Mouse (Mus musculus): ENCODE data around the gene Zfp36. TPM values are rescaled to one million over a fixed set of nuclear protein-coding genes. Genes with fewer than 3 reads are reported as not detected.

The Zfp36 gene
- total and polyA plus RNA-seq, 3 experiments: 19.4 to 28.2 (median 26.3) TPM

DNA sequence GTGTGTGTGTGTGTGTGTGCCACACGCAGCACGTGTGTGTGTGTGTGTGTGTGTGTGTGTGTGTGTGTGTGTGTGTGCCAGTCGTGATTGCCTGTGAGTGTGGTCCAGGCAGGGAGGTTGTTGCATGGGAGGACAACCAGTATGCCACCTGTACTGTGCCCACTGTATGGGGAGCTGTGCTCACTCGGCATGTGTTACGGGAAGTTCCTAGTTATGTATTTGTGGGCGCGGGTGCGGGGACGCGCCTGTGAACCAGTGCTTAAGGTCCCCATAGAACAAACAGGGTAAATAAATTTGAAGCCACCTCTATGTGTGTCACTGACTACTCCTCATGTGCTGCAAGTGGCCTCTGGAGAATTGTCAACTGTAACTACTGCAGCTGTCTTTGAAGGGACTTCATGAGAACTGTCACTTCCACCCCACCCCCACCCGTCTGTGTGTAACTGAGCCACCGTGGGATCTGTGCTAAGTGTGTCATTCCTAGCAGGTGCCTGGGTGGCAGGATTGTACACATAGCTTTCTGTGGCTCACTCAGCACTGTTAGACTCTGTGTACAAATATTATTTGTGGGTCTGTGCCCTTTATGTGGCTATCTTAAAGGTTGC is 2.4 kb upstream of the Zfp36 start:
- Histone ChIP-seq H3K9ac (ENCODE audit: low read depth, low read length) (peak overlapping the region; percentile 58), H3K36me3 (ENCODE audit: control insufficient read depth, insufficient read depth, low read length) (0 out of 2 replicates have a peak, but pooled peaks cover 5% of the 10 kb centered on the region), H3K27ac (peak overlapping the region; percentile 93), H3K27me3 (ENCODE audit: control insufficient read depth, insufficient read depth, low read length) (no peaks in the 10 kb centered on the region), H3K4me3 (no peak overlapping the region), H3K79me2 (replicated peaks; ENCODE audit: control insufficient read depth, insufficient read depth, low read length) (no peaks in the 10 kb centered on the region; the same call in 1 of the 2 replicates), H3K4me1 (ENCODE audit: control insufficient read depth, insufficient read depth, low read length) (peaks cover 19% of the 10 kb centered on the region)
- intact Hi-C loops (cut with DNase I): loop anchor here (5.0 kb wide), 1 partner anchor 430 kb away; no protein-coding TSS in a partner anchor
- WGBS: 7% methylated on average over 10 of the region's 12 CpGs
- DNase-seq: no peak
- TF ChIP-seq POLR2A (IDR thresholded peaks at IDR 0.05; ENCODE audit: insufficient read depth, low read depth, low read length) (no peak), CTCF (IDR thresholded peaks at IDR 0.05) (no peak), EP300 (IDR thresholded peaks at IDR 0.05; ENCODE audit: insufficient read depth, low read depth, low read length) (no peak; the same call in 1 of the 2 replicates)

DNA sequence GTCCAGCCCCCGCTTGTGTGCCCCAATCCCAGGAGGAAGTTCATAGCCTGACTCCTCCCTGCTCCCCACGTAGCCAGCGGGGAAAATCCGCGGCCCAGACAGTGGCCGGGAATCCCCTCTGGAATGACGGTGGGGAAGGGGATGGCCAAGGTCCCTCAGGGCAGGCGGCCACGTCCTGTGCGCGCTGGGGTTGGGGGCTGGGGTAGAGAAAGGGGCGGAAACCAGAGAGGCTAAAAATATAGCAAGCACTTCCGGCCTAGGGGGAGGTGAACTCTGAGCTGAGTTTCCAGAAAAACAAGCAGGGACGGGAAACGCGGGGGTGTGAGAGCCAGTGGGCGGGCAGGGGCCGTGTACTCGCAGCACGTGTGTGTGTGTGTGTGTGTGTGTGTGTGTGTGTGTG is 1.9 kb upstream of the Zfp36 start:
- under 1% methylated on average over 19 of the region's 20 CpGs for WGBS
- intact Hi-C loops (cut with DNase I): loop anchor here (5.0 kb wide), 1 partner anchor 430 kb away; no protein-coding TSS in a partner anchor
- H3K4me1 ChIP-seq (ENCODE audit: control insufficient read depth, insufficient read depth, low read length): peaks cover 19% of the 10 kb centered on the region

DNA sequence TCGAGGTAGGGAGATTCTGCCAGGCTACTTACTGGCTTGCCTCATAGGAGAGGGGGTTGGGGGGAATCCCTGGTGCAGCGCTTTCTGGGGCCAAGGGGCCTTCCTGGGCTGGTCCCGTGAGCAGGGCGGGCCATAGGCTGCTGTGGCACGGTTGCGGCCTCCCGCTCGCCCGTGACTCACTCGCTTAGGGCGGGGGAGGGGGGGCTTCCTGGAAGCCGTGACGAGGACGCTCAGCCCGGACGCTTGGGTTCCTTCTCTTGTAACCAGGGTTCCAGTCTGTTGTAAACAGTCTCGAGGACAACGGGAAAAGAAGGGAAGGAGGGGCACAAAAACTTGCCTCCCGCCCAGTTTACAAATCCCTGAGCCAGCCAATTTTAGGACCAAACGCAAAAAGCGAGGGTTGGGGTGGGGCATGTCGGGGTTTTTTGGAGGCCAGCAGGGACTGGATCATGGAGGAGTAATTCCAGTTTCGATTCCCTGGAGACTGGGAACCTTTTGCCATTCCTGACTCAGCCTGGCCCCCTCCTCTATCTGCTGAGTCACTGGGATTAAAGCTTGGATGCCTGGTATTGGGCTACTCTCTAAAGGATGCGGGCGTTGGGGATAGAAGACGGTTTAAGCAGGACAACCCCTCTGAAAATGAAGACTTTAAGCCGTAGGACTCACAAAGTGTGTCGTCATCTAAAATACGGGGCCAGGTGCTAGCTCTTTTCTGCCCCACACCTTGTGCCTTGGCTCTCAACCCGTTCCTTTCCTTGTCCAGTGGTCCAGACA is 1.2 kb upstream of the Zfp36 start:
- peak; percentile 89 to 94 for DNase-seq
- H3K36me3 ChIP-seq (ENCODE audit: control insufficient read depth, insufficient read depth, low read length): peaks cover 5% of the 10 kb centered on the region; the same call in 1 of the 2 replicates
- H3K9ac ChIP-seq (ENCODE audit: low read depth, low read length): peak overlapping the region; percentile 76
- H3K27ac ChIP-seq: peak overlapping the region; percentile 93
- H3K4me1 ChIP-seq (ENCODE audit: control insufficient read depth, insufficient read depth, low read length): peaks cover 19% of the 10 kb centered on the region
- intact Hi-C loops (cut with DNase I): loop anchor here (5.0 kb wide), 1 partner anchor 431 kb away; no protein-coding TSS in a partner anchor
- TF ChIP-seq EP300 (IDR thresholded peaks at IDR 0.05; ENCODE audit: insufficient read depth, low read depth, low read length) (0 out of 2 replicates have a peak, but pooled peaks have one; percentile 63), POLR2A (IDR thresholded peaks at IDR 0.05; ENCODE audit: insufficient read depth, low read depth, low read length) (peak; percentile 66), CTCF (IDR thresholded peaks at IDR 0.05) (no peak)
- no peaks in the 10 kb centered on the region; the same call in 1 of the 2 replicates for H3K79me2 ChIP-seq (replicated peaks; ENCODE audit: control insufficient read depth, insufficient read depth, low read length)
- WGBS: under 1% methylated on average over 30 of the region's 30 CpGs
- H3K4me3 ChIP-seq: peak overlapping the region; percentile 58
- H3K27me3 ChIP-seq (ENCODE audit: control insufficient read depth, insufficient read depth, low read length): no peaks in the 10 kb centered on the region

More for the DNA sequence above, 1.9 kb upstream of the Zfp36 start:
- peak; percentile 60 for TF ChIP-seq POLR2A (IDR thresholded peaks at IDR 0.05; ENCODE audit: insufficient read depth, low read depth, low read length)
- peak; percentile 83; the same call in 1 of the 2 replicates for TF ChIP-seq EP300 (IDR thresholded peaks at IDR 0.05; ENCODE audit: insufficient read depth, low read depth, low read length)
- no peak for TF ChIP-seq CTCF (IDR thresholded peaks at IDR 0.05)
- Histone ChIP-seq H3K27ac (peak overlapping the region; percentile 93), H3K4me3 (peak overlapping the region; percentile 58), H3K79me2 (replicated peaks; ENCODE audit: control insufficient read depth, insufficient read depth, low read length) (no peaks in the 10 kb centered on the region; the same call in 1 of the 2 replicates), H3K9ac (ENCODE audit: low read depth, low read length) (peak overlapping the region; percentile 76), H3K27me3 (ENCODE audit: control insufficient read depth, insufficient read depth, low read length) (no peaks in the 10 kb centered on the region), H3K36me3 (ENCODE audit: control insufficient read depth, insufficient read depth, low read length) (peaks cover 5% of the 10 kb centered on the region; the same call in 1 of the 2 replicates)
- peak; percentile 89 to 93 for DNase-seq

DNA sequence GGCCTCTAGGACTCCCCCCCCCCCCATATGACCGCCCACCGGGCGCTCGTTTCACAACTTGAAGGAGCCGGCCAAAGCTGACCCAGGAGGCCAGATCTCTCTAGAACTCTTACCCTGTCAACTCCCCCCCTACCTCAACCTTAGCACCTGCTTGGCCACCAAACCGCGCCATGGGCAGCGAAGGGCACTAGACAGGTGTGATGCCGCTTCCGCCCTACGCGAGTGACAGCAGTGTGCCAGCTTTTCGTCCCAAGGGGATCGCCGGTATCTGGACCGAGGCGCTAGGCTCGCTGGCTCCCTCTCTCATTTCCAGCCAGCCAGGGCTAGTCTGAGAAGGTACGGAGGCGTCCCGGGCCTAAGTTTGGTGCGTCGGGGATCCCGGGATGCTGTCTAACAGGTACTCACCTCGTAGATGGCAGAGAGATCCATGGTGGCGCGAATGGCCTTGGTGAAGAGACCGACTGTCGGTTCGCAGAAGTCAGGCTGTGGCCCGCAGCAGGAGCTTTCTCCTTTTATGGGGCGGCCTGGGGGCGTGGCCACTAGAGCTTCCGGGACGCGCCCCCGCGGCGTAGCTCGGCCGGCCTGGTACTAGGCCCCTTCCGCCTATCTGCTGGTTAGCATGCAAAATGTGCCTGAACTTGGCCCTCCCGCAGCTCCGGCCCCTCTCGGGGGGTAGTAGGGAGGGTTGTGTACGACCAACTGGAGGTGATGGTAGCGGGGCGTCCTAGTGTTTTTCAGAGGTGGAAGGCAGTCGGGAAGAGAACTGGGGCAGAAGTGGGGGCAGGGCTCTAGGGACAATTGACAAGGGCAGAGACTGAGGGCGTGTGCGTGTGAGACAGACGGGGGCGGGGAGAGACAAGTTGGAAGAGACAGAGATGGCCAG is 1.0 kb downstream of the Zfp36 start:
- intact Hi-C loops (cut with DNase I): no loop called here
- DNase-seq: peak; percentile 98
- Histone ChIP-seq H3K4me1 (ENCODE audit: control insufficient read depth, insufficient read depth, low read length) (peaks cover 21% of the 10 kb centered on the region), H3K79me2 (replicated peaks; ENCODE audit: control insufficient read depth, insufficient read depth, low read length) (no peaks in the 10 kb centered on the region; the same call in 1 of the 2 replicates), H3K9ac (ENCODE audit: low read depth, low read length) (peak overlapping the region; percentile 97), H3K36me3 (ENCODE audit: control insufficient read depth, insufficient read depth, low read length) (peaks cover 5% of the 10 kb centered on the region; the same call in 1 of the 2 replicates), H3K27me3 (ENCODE audit: control insufficient read depth, insufficient read depth, low read length) (no peaks in the 10 kb centered on the region), H3K4me3 (peak overlapping the region; percentile 88), H3K27ac (peak overlapping the region; percentile 93)
- no peak for TF ChIP-seq CTCF (IDR thresholded peaks at IDR 0.05)
- 0 out of 2 replicates have a peak, but pooled peaks have one; percentile 29 for TF ChIP-seq EP300 (IDR thresholded peaks at IDR 0.05; ENCODE audit: insufficient read depth, low read depth, low read length)
- peak; percentile 100 for TF ChIP-seq POLR2A (IDR thresholded peaks at IDR 0.05; ENCODE audit: insufficient read depth, low read depth, low read length)
- under 1% methylated on average over 53 of the region's 53 CpGs for WGBS

DNA sequence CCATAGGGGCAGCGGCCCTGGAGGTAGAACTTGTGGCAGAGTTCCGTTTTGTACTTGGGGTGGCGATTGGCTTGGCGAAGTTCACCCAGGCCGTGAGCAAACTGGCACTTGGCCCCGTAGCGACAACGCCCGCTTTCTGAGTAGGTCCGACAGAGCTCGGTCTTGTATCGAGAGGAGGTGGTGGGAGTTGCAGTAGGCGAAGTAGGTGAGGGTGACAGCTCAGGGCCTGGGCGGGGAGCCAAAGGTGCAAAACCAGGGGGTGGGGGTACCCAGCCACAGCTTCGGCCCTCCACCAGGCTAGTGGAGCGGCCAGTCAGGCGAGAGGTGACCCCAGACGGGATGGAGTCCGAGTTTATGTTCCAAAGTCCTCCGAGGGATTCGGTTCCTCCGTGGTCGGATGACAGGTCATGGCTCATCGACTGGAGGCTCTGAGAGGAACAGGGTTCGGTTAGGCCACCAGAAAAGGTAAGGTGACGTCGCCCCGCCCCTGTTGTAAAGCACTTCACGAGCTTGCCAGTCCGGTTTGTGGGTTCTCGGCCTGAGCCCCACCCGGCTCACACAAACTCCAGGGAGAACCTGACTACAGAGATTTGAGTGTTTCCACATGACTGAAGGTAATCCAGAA is 1.9 kb downstream of the Zfp36 start:
- H3K27me3 ChIP-seq (ENCODE audit: control insufficient read depth, insufficient read depth, low read length): no peaks in the 10 kb centered on the region
- peak; percentile 44 for TF ChIP-seq POLR2A (IDR thresholded peaks at IDR 0.05; ENCODE audit: insufficient read depth, low read depth, low read length)
- no peak for TF ChIP-seq CTCF (IDR thresholded peaks at IDR 0.05)
- 0 out of 2 replicates have a peak, but pooled peaks have one; percentile 2 for TF ChIP-seq EP300 (IDR thresholded peaks at IDR 0.05; ENCODE audit: insufficient read depth, low read depth, low read length)
- intact Hi-C loops (cut with DNase I): no loop called here
- H3K36me3 ChIP-seq (ENCODE audit: control insufficient read depth, insufficient read depth, low read length): peaks cover 5% of the 10 kb centered on the region; the same call in 1 of the 2 replicates
- peak overlapping the region; percentile 93 for H3K27ac ChIP-seq
- peaks cover 16% of the 10 kb centered on the region for H3K4me1 ChIP-seq (ENCODE audit: control insufficient read depth, insufficient read depth, low read length)
- peak overlapping the region; percentile 88 for H3K4me3 ChIP-seq
- peak overlapping the region; percentile 97 for H3K9ac ChIP-seq (ENCODE audit: low read depth, low read length)
- DNase-seq: peak; percentile 82
- 1% methylated on average over 32 of the region's 32 CpGs for WGBS
- H3K79me2 ChIP-seq (replicated peaks; ENCODE audit: control insufficient read depth, insufficient read depth, low read length): no peaks in the 10 kb centered on the region; the same call in 1 of the 2 replicates
